Mouse (Mus musculus) erythroblast, embryonic 14.5 days (primary cell): Measurements from ENCODE around the gene Mtus2.

Experiments used
- GATA1 ChIP-seq: IDR thresholded peaks from 2 replicates; pipeline ENCODE4 v1.6.1; 2012; ENCODE audit warnings: low read length, inconsistent platforms, mixed read lengths
- TAL1 ChIP-seq: IDR thresholded peaks from 3 replicates; pipeline ENCODE4 v1.6.1; 2012; ENCODE audit warnings: low read length, inconsistent platforms, mixed read lengths

GRCm38 (mm10) chr5:147963820-147964580 is 6.9 kb downstream of the Mtus2 start:
- TF ChIP-seq TAL1 (no peak), GATA1 (no peak)
